Mouse (Mus musculus) neural tube, embryonic 15.5 days (tissue): ENCODE measurements around the gene Rgs10. TPM values are rescaled to one million over a fixed set of nuclear protein-coding genes. Genes with fewer than 3 reads are reported as not detected.

Source experiments
- ATAC-seq: fragments of 200-750 bp; cut with Nextera tagmentation; 2 replicates; pipeline ENCODE4 v1.8.0; 2017; ENCODE audit warnings: mild to moderate bottlenecking, moderate TSS enrichment, moderate library complexity; ENCODE audit not compliant: low FRiP score
- H3K27ac ChIP-seq: fragments of 300-500 bp; sonication (generic); replicated peaks from 2 replicates; pipeline ENCODE4 v1.5.1; 2015; ENCODE audit warnings: mild to moderate bottlenecking, inconsistent platforms
- H3K27me3 ChIP-seq: fragments of 300-500 bp; sonication (generic); replicated peaks from 2 replicates; pipeline ENCODE4 v1.6.1; 2015; ENCODE audit warnings: inconsistent platforms
- H3K36me3 ChIP-seq: fragments of 300-500 bp; sonication (generic); 2 replicates; pipeline ENCODE4 v1.6.1; 2015; ENCODE audit warnings: inconsistent platforms
- H3K4me1 ChIP-seq: fragments of 300-500 bp; sonication (generic); 2 replicates; pipeline ENCODE4 v1.6.1; 2015; ENCODE audit warnings: inconsistent platforms
- H3K4me2 ChIP-seq: fragments of 300-500 bp; sonication (generic); 2 replicates; pipeline ENCODE4 v1.6.1; 2015; ENCODE audit warnings: inconsistent platforms, mild to moderate bottlenecking, moderate library complexity
- H3K4me3 ChIP-seq: fragments of 300-500 bp; sonication (generic); replicated peaks from 2 replicates; pipeline ENCODE4 v1.5.1; 2015; ENCODE audit warnings: mild to moderate bottlenecking, inconsistent platforms
- H3K9ac ChIP-seq: fragments of 300-500 bp; sonication (generic); replicated peaks from 2 replicates; pipeline ENCODE4 v1.6.1; 2015; ENCODE audit warnings: mild to moderate bottlenecking, inconsistent platforms
- H3K9me3 ChIP-seq: fragments of 300-500 bp; sonication (generic); replicated peaks from 2 replicates; pipeline ENCODE4 v1.6.1; 2016; ENCODE audit warnings: inconsistent platforms
- WGBS: fragments of 180-500 bp; shearing (Covaris S2); methylation state at CpG from one replicate; pipeline ENCODE4 v1.1.7; 2015; ENCODE audit warnings: mixed read lengths; 5-methylcytosine and 5-hydroxymethylcytosine counted together
- polyA plus RNA-seq: library from polyadenylated mRNA; unstranded; fragments of >200 nt; fragmentation: Nextera tagmentation; extraction: Ambion mirVana; gene quantifications from 2 replicates; pipeline ENCODE4 v1.2.1, GENCODE M21; 2015

Rgs10 gene
- polyA plus RNA-seq, 1 experiment from 2014 or later = 60.1 TPM

DNA sequence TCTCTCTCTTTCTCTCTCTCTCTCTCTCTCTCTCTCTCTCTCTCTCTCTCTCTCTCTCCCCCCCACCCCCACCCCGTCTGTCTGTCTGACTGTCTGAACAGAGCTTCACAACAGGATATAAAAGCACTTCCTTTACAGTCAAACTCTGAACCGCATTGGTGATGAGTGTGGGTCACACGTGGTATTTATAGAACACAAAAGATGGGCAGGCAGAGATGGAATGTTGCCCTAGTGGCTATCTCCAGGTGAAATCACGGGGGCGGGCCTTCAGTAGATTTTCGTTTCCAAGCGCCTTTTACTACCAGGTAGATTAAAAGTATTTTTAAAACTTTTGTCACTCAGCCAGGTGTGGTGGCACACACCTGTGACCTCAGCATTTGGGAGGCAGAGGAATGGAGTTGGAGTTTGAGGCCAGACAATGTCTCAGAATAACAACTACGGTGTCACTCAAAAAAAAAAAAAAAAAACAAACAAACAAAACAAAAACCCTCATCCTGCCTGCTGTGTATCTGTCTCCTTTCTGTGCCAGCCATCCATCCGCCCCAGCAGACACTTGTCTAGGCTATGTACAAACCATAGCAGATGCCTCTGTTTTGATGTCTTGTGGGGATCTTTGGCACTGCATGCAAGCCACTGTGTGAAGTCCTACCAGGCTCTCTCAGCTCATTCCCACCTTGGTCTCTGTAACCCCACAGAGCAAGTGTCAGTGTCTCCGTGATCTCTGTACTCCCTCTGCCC is 34.7 kb downstream of the Rgs10 start:
- ATAC-seq = no peak

DNA sequence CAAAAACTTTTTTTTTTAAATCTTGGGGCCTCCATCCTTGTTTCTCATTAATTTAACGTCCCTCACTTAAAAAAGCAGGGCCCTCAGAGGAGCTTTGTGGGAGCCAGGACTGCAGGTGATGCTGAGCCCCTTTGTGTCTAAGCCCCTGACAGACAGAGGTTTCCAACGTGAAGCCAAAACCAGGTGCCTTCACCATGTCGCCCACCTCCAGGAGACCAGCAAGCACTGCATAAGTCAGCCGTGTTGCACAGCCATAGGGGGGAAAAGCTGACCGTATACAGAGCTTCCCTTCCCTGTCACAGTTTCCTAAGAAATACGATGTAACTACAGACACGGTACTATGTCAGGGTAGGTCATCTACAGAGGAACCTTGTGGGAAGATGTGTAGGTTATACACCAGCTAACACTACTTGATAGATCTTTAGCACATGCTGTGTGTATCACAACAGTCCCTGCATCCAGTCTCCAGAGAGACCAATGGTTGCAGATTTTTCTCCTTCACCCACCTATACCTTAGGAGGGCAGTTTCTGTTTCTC is 35.3 kb downstream of the Rgs10 start:
- no peak overlapping the region for H3K4me2 ChIP-seq
- H3K4me1 ChIP-seq = no peaks in the 10 kb centered on the region
- H3K9me3 ChIP-seq = no peaks in the 10 kb centered on the region
- H3K27me3 ChIP-seq = no peaks in the 10 kb centered on the region
- H3K9ac ChIP-seq = no peak overlapping the region
- H3K36me3 ChIP-seq = no peaks in the 10 kb centered on the region
- WGBS = 79% methylated on average over 7 of the region's 7 CpGs
- no peak overlapping the region for H3K27ac ChIP-seq
- no peak overlapping the region for H3K4me3 ChIP-seq
- no peak for ATAC-seq

More for the DNA sequence above, 34.7 kb downstream of the Rgs10 start:
- Histone ChIP-seq H3K9me3 (no peaks in the 10 kb centered on the region), H3K27me3 (no peaks in the 10 kb centered on the region), H3K9ac (no peak overlapping the region), H3K4me2 (no peak overlapping the region), H3K4me1 (peaks cover 4% of the 10 kb centered on the region; the same call in 1 of the 2 replicates), H3K27ac (no peak overlapping the region), H3K4me3 (no peak overlapping the region), H3K36me3 (no peaks in the 10 kb centered on the region)
- 82% methylated on average over 10 of the region's 10 CpGs for WGBS

DNA sequence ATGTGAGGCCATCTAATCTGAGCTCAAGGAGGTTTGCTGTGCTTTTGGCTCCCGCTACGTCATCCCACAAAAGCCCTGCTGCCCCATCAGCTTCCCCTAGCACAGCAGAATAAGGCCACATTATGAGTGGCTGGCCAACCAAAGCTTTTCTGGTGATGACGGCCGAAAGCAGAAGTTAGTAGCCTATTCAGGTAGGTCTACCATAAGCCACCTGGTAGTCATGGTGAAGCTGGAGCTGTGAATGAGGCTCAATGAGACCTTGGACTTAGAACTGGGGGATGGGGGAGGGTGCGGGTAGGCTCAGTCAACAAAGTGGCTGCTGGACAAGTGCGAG is 36.1 kb downstream of the Rgs10 start:
- no peaks in the 10 kb centered on the region for H3K4me1 ChIP-seq
- 96% methylated on average over 6 of the region's 6 CpGs for WGBS
- no peak overlapping the region for H3K27ac ChIP-seq
- no peaks in the 10 kb centered on the region for H3K27me3 ChIP-seq
- no peak overlapping the region for H3K9ac ChIP-seq
- no peaks in the 10 kb centered on the region for H3K9me3 ChIP-seq
- no peak for ATAC-seq
- H3K4me2 ChIP-seq = no peak overlapping the region
- no peaks in the 10 kb centered on the region for H3K36me3 ChIP-seq
- H3K4me3 ChIP-seq = no peak overlapping the region

DNA sequence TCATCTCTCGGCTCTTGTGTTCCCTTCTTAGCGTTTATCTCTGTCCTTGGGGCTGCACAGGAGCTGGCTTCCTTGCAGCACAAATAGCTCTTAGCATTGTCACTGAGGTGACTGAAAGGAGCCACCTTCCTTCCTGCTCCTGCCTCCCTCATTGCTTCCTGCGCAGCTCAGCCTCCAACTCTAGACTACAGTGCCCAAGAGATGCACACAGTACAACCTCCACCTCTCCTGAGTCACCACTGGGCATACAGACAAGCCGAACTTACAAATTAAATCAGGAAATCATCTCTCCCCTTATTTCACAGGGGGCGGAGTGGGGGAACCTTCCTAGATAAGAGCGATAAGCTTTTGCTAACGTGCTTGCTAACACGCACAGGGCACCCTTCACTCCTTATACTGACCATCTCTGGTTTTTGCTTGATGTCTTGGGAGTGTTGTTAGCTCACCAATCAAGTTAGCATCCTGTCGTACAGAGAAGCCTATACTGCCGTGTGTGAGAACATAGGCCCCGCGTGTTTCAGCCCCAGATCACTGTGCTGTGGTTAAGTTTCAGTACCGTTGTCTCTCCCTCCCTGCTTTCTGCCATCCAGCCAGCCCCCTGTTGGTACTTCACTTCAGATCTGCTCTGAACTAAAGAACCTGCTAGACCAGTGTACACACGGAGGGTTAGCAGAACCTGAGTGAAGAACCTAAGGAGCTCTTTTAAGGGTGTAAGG is 36.6 kb downstream of the Rgs10 start:
- Histone ChIP-seq H3K27me3 (no peaks in the 10 kb centered on the region), H3K36me3 (no peaks in the 10 kb centered on the region), H3K27ac (no peak overlapping the region), H3K9me3 (no peaks in the 10 kb centered on the region), H3K4me3 (no peak overlapping the region), H3K9ac (no peak overlapping the region), H3K4me2 (no peak overlapping the region), H3K4me1 (no peaks in the 10 kb centered on the region)
- 93% methylated on average over 14 of the region's 14 CpGs for WGBS
- ATAC-seq = no peak

DNA sequence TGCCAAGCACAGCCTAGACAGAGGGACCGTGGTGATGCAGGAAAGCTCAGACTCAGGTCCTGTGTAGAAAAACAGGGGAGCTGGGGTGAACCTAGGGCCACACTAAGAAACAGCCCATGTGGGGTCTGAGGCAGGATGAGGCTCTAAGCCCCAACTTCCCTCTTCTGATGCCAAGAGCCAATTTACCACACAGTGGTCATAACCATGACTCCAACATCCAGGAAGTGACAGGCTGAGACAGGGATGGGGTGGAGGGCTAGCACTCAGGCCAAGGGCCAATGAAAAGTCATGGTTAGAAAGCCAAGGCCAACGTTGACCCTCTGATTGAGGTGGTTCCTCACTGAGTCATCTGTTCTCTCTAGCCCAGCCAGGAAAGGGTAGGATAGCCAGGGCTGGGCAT is 37.6 kb downstream of the Rgs10 start:
- H3K36me3 ChIP-seq = no peaks in the 10 kb centered on the region
- no peak for ATAC-seq
- WGBS = 88% methylated on average over 2 of the region's 2 CpGs
- H3K4me1 ChIP-seq = no peaks in the 10 kb centered on the region
- H3K4me2 ChIP-seq = no peak overlapping the region
- no peak overlapping the region for H3K27ac ChIP-seq
- no peak overlapping the region for H3K4me3 ChIP-seq
- no peak overlapping the region for H3K9ac ChIP-seq
- H3K27me3 ChIP-seq = no peaks in the 10 kb centered on the region
- H3K9me3 ChIP-seq = no peaks in the 10 kb centered on the region

DNA sequence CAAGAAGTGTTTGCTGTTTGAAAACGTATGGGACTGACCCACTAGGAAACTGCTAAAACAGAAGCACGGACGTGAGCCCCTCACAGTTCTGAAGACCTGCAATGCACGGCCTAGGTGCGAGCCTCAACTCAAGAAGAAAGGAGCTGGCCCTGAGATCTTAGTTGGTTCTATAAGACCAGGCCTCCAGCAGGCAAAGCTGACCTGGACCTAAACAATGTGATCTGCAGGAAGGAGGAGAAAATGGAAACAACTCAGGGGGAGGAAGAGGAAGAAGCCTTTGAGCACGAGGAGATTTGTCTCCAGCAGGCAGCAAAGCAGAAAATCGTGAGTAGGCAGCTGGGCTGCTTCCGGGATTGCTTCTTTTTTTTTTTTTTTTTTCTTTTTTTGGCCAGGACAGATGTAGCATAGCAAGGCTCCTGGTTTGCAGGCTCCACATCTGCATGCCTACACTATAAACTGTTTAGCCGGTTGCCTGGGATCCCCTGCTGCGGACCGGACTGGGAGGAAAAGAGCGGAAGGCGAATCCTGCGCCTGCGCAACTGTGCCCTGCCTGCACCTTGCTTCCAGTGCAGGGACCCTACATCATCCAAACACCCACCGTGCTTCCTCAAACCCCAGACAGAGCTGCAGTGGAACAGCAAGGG is 39.3 kb downstream of the Rgs10 start:
- no peak for ATAC-seq
- H3K9me3 ChIP-seq = no peaks in the 10 kb centered on the region
- peak overlapping the region; percentile 48; the same call in 1 of the 2 replicates for H3K27ac ChIP-seq
- no peaks in the 10 kb centered on the region for H3K36me3 ChIP-seq
- no peak overlapping the region for H3K4me3 ChIP-seq
- no peak overlapping the region for H3K4me2 ChIP-seq
- H3K4me1 ChIP-seq = no peaks in the 10 kb centered on the region
- no peaks in the 10 kb centered on the region for H3K27me3 ChIP-seq
- no peak overlapping the region for H3K9ac ChIP-seq
- 71% methylated on average over 16 of the region's 16 CpGs for WGBS

DNA sequence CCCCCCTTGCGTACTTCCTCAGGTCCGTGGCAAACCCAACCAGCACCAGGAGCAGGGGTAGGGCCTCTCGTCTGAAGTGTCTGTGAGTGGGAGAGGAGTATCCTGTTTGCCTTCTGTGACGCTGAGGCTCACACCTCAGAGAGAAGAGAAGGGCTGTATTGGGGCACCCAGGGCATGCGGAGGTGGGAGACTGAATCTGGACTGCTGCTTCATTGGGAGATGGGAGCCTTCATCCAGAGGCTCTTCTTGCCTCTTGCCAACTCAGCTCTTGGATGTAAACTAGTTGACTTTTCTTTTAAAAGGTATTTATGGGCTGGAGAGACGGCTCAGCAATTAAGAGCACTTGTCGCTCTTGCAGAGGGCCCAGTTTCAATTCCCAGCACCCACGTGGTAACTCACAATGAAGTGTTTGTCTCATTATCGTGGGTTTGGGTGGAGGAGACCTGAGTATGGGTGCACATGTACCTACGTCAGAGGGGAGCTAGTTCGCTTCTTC is 42.3 kb downstream of the Rgs10 start:
- H3K36me3 ChIP-seq = peaks cover 8% of the 10 kb centered on the region
- H3K9me3 ChIP-seq = no peaks in the 10 kb centered on the region
- H3K4me2 ChIP-seq = no peak overlapping the region
- H3K9ac ChIP-seq = no peak overlapping the region
- 77% methylated on average over 11 of the region's 11 CpGs for WGBS
- H3K4me3 ChIP-seq = no peak overlapping the region
- no peaks in the 10 kb centered on the region for H3K27me3 ChIP-seq
- H3K27ac ChIP-seq = no peak overlapping the region
- H3K4me1 ChIP-seq = no peaks in the 10 kb centered on the region
- no peak for ATAC-seq

DNA sequence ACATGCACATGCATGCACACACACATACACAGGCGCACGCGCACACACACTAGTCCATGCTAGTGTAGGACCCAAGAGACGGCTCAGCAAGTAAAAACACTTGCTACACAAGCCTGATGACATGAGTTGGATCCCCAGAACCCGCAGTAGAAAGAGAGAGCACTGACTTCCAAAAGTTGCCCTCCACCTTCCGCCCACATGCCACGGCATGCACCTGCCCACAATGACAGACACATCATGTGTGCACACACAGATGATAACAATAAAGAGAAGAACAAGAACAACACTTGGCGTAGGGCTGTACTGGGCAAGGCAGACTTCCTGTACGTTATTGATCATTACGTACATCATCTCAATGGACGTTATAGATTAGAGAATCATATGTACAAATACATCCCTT is 44.4 kb downstream of the Rgs10 start:
- ATAC-seq = no peak
- H3K9ac ChIP-seq = no peak overlapping the region

DNA sequence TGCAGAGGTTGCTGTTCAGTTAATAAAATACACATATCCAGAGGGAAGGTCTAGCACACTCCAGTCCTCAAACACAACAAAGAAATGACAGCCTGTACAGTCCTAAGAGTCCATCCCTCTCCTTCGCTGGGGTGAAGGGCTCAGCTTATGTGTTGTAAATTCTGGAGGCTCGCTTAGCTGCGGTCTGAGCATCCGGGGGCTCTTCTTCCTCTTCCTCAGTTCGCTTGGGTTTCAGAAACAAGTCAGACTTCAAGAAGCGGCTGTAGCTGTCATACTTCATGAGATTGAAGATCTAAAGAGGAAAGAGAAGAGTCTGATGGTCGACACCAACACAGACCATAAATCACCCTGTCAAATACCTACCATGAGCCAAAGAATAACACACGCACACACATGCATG is 44.8 kb downstream of the Rgs10 start:
- Histone ChIP-seq H3K27me3 (no peaks in the 10 kb centered on the region), H3K9ac (no peak overlapping the region), H3K36me3 (peaks cover 8% of the 10 kb centered on the region), H3K4me2 (no peak overlapping the region), H3K27ac (no peak overlapping the region), H3K4me3 (no peak overlapping the region), H3K9me3 (no peaks in the 10 kb centered on the region), H3K4me1 (no peaks in the 10 kb centered on the region)
- WGBS = 92% methylated on average over 8 of the region's 8 CpGs
- ATAC-seq = no peak

More for the DNA sequence above, 44.4 kb downstream of the Rgs10 start:
- WGBS = 95% methylated on average over 11 of the region's 11 CpGs
- H3K4me3 ChIP-seq = no peak overlapping the region
- no peak overlapping the region for H3K27ac ChIP-seq
- H3K36me3 ChIP-seq = peaks cover 8% of the 10 kb centered on the region
- H3K4me1 ChIP-seq = no peaks in the 10 kb centered on the region
- H3K9me3 ChIP-seq = no peaks in the 10 kb centered on the region
- no peak overlapping the region for H3K4me2 ChIP-seq
- H3K27me3 ChIP-seq = no peaks in the 10 kb centered on the region

DNA sequence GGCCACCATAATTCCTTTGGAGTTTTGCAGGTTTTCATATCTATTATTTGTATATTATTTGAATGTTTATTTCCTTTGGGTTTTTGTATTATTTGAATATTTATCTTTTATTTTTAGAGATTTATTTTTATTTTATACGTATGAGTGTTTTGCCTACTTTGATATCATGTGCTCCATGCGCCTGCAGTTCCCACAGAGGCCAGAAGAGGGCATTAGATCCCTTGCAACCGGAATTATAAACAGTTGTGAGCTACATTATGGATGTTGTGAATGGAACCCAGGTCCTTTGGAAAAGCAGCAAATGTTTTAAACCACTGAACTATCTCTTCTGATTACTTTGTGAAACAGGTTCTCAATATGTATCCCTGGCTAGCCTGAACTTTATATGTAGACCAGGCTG is 46.2 kb downstream of the Rgs10 start:
- H3K4me2 ChIP-seq = no peak overlapping the region
- no peaks in the 10 kb centered on the region for H3K27me3 ChIP-seq
- H3K27ac ChIP-seq = no peak overlapping the region
- H3K4me3 ChIP-seq = no peak overlapping the region
- WGBS = 53% methylated on average over 3 of the region's 3 CpGs
- H3K9ac ChIP-seq = no peak overlapping the region
- H3K4me1 ChIP-seq = peaks cover 2% of the 10 kb centered on the region; the same call in 1 of the 2 replicates
- H3K36me3 ChIP-seq = peaks cover 8% of the 10 kb centered on the region
- no peaks in the 10 kb centered on the region for H3K9me3 ChIP-seq
- no peak for ATAC-seq

DNA sequence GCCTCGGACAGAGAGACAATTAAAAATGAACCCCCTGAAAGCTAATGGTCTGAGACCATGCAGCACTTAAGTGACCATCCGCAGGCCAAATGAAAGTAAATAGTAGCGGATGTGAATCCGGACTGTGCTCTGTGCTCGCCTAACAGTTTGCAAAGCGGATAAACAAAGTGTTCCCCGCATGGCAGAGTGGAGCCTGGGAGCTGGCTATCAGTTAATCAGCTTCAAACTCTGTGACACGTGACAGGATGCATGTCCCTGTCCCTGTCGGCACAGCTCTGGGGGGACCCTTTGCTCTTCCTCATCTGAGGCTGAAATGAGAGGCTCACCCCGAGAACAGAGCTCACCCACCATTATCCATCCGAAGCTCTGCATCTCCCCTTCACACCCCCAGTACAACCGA is 49.2 kb downstream of the Rgs10 start:
- no peak for ATAC-seq
- Histone ChIP-seq H3K9me3 (no peaks in the 10 kb centered on the region), H3K9ac (no peak overlapping the region), H3K27me3 (no peaks in the 10 kb centered on the region), H3K27ac (no peak overlapping the region), H3K4me3 (no peak overlapping the region), H3K4me2 (no peak overlapping the region), H3K36me3 (peaks cover 8% of the 10 kb centered on the region), H3K4me1 (peaks cover 9% of the 10 kb centered on the region)
- 84% methylated on average over 12 of the region's 12 CpGs for WGBS
